Mouse (Mus musculus) embryo, embryonic 10.5 days (tissue): ENCODE measurements at regions not wholly inside any gene's neighbourhood (a gene's known extent, or its start where the extent isn't known, plus 50 kb on each side); places are given as distances from the start of the nearest gene placed in this dataset.
"Not testable (repeated sequence)": the region's sequence is repeated elsewhere in the genome, so short reads cannot be mapped to it uniquely, and the experiment has no call there.

Source experiments
- DNase-seq: peaks from one replicate; pipeline ENCODE4 v3.0.0-alpha.2; 2015; ENCODE audit warnings: low spot score

GRCm38 (mm10) chr2:84042793-84043192, 52.4 kb downstream of the Gm13691 start:
- DNase-seq: no peak

- DNase-seq: no peak
Measured at GRCm38 (mm10) chr2:84048398-84049140, 58.2 kb downstream of the Gm13691 start.

- peak; percentile 35 for DNase-seq
Measured at GRCm38 (mm10) chr2:84051883-84052331, 61.6 kb downstream of the Gm13691 start.

- DNase-seq: no peak
Measured at GRCm38 (mm10) chr2:84059246-84059645, 68.9 kb downstream of the Gm13691 start.

- no peak for DNase-seq
Measured at GRCm38 (mm10) chr2:84061221-84061620, 70.9 kb downstream of the Gm13691 start.

- no peak for DNase-seq
Measured at GRCm38 (mm10) chr2:84064371-84064770, 74.0 kb downstream of the Gm13691 start.

- peak; percentile 13 for DNase-seq
Measured at GRCm38 (mm10) chr2:84065061-84065460, 74.7 kb downstream of the Gm13691 start.

GRCm38 (mm10) chr2:84065749-84066148, 75.4 kb downstream of the Gm13691 start:
- no peak for DNase-seq

- no peak for DNase-seq
Measured at GRCm38 (mm10) chr2:84066151-84066693, 75.9 kb downstream of the Gm13691 start.

GRCm38 (mm10) chr2:84066785-84067526, 76.6 kb downstream of the Gm13691 start:
- no peak for DNase-seq

- DNase-seq: no peak
Measured at GRCm38 (mm10) chr2:84068617-84069016, 78.3 kb downstream of the Gm13691 start.

GRCm38 (mm10) chr2:84069411-84069810, 79.1 kb downstream of the Gm13691 start:
- not testable (repeated sequence) for DNase-seq

- no peak for DNase-seq
Measured at GRCm38 (mm10) chr2:84072881-84073583, 82.7 kb downstream of the Gm13691 start.

- DNase-seq: no peak
Measured at GRCm38 (mm10) chr2:84075944-84076343, 85.6 kb downstream of the Gm13691 start.

- no peak for DNase-seq
Measured at GRCm38 (mm10) chr2:84079284-84079683, 88.9 kb downstream of the Gm13691 start.

- DNase-seq: no peak
Measured at GRCm38 (mm10) chr2:84080228-84080627, 89.9 kb downstream of the Gm13691 start.

- no peak for DNase-seq
Measured at GRCm38 (mm10) chr2:84094751-84095150, 104.4 kb downstream of the Gm13691 start.

- no peak for DNase-seq
Measured at GRCm38 (mm10) chr2:84098746-84099145, 108.4 kb downstream of the Gm13691 start.

- DNase-seq: no peak
Measured at GRCm38 (mm10) chr2:84113562-84113961, 123.2 kb downstream of the Gm13691 start.

- DNase-seq: no peak
Measured at GRCm38 (mm10) chr2:84119839-84120238, 129.5 kb downstream of the Gm13691 start.

- no peak for DNase-seq
Measured at GRCm38 (mm10) chr2:84127586-84127985, 137.2 kb downstream of the Gm13691 start.

GRCm38 (mm10) chr2:84161742-84162141, 171.4 kb downstream of the Gm13691 start:
- no peak for DNase-seq
